Mouse (Mus musculus) cerebellum, adult 18-20 months (tissue): ENCODE results near the gene Chkb.

ENCODE experiments used
- DNase-seq, 2 experiments: peaks; one replicate each; pipeline ENCODE4 v3.0.0; 2021

Gene Chkb

GRCm38 (mm10) chr15:89429352-89430221, at the start of gene Chkb, which contains the start of the genes C730034F03Rik and Gm44502:
TSS of gene Chkb (minus strand) at chr15:89429908.
TSS of gene C730034F03Rik (plus strand) at chr15:89429589.
TSS of gene Gm44502 (minus strand) at chr15:89429696.
- peak; percentile 91 to 96 for DNase-seq

DNA sequence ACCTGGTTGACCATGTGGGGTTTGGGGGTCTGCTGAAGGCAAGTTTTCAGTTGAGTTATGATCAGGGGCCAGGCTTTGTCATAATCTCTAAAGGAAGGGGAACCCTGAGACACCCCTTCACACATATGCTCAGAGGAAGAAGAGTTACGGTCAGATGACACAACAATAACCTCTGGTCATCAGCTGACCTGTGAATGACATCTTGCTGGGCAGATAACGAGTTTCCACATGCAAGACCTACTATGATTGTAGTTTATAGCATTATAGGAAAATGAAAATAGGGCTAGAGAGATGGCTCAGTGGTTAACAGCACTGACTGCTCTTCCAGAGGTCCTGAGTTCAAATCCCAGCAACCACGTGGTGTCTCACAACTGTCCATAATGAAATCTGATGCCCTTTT, 48.9 kb upstream of the Chkb start:
- no peak for DNase-seq

GRCm38 (mm10) chr15:89477806-89478205, 48.1 kb upstream of the Chkb start:
- no peak for DNase-seq

- DNase-seq: no peak
These were observed 47.4 kb upstream of the Chkb start, which contains the start of gene Arsa for GRCm38 (mm10) chr15:89477091-89477491. TSS of gene Arsa (minus strand) at chr15:89477425.

DNA sequence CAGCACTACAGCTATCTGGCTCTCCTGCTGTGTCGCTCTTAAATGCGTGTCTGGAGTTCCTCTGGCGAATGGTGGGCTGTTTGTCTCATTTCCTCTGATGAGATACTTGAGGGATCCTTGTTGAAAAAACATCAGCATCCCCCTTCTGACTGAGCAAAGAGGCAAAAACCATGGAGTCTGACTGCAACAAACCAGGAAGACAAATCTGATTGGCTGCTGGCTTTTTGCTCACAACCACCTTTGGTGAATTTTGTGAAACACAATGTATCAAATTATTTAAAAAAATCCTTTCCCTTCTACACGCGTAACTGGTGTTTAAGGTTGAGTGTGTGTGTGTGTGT, 46.7 kb upstream of the Chkb start:
- no peak for DNase-seq

DNA sequence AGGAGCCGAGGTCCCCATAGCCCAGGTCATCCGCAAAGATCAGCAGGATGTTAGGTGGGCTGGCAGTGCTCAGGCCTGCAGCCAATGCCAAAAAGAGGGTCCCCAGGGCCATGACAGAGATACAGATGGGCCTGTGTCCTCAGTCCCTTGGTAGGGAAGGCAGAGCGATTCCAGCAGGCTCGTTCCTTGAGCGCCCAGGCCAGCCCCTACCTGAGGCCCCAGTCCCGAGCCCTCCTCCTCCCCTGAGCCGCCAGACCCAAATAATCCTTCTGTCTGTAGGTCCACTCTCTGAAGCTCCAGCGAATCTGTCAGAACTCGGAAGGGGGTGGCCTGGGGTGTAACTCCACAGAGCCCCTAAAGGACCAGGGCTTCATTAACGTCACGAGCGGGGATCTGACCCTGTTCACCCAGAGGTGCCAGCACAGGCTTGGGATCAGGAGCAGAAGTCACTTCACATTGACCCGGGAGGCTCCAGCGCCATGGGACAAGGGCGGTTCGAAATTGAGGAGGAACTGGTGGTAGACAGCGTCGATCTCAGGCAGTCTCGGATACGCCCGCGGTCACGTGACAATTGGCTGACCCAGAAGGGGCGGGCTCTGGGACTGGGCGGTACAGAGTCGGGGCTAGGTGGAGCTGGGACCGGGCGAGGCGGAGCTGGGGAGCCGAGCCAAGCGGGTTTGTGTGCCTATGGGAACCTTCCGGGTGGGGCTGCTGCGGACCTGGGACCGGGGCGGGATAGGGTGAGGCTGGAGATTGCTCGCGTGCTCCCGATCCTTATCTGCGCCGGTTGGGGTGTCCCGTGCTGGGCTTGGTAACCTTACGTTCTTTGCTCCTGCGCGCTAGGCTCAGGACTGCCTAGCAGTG, 46.1 kb upstream of the Chkb start:
- DNase-seq: peak; percentile 95 to 98

- no peak for DNase-seq
These were observed 45.5 kb upstream of the Chkb start for GRCm38 (mm10) chr15:89475293-89475600.

GRCm38 (mm10) chr15:89474596-89475292, 45.0 kb upstream of the Chkb start:
- DNase-seq: peak in 1 of 2 experiments; percentile 50

GRCm38 (mm10) chr15:89473921-89474320, 44.2 kb upstream of the Chkb start:
- DNase-seq: no peak

- no peak for DNase-seq
These were observed 43.7 kb upstream of the Chkb start for GRCm38 (mm10) chr15:89473370-89473769.

GRCm38 (mm10) chr15:89471476-89471875, 41.8 kb upstream of the Chkb start:
- no peak for DNase-seq

DNA sequence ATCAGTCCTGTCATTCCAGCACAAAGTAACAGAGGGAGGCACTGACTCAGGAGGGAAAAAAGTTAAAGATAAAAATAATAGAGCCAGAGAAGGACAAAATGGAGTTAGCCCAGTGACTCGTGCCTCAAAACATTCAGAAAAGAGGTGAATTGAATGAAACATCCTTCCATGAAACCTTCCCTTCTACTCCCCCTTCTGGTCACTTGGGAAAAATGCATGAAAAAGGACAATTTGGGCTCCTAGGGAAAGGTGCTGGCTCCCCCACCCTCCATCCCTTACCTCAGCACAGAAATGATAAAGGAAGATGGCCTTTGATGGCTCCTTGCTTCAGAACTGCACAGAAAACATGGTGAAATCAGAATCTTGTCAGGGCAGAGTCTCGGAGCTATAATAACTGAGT, 38.9 kb upstream of the Chkb start:
- DNase-seq: peak; percentile 49 to 56

GRCm38 (mm10) chr15:89465052-89465451, 35.3 kb upstream of the Chkb start:
- peak; percentile 36 to 43 for DNase-seq

GRCm38 (mm10) chr15:89463334-89464235, 33.9 kb upstream of the Chkb start:
- peak; percentile 40 to 45 for DNase-seq

GRCm38 (mm10) chr15:89462176-89462575, 32.5 kb upstream of the Chkb start:
- DNase-seq: peak in 1 of 2 experiments; percentile 25

DNA sequence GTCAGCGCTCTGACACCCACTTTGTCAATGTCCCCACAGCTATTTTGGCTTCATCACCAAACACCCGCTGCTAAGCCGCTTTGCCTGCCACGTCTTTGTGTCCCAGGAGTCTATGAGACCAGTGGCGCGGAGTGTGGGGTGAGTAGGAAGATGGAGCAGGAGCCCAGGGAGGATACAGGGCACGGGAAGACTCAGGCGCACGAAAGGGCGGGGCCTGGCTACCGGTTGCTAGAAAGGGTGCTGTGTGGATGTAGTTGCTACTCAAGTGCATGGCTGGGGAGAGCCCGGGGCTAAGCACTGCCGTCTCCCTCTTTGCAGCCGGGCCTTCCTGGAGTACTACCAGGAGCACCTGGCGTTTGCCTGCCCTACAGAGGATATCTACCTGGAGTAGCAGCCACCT, 31.6 kb upstream of the Chkb start:
- peak; percentile 25 to 27 for DNase-seq

- DNase-seq: peak; percentile 54 to 61
These were observed 30.6 kb upstream of the Chkb start for GRCm38 (mm10) chr15:89460298-89460697.

- peak; percentile 54 to 62 for DNase-seq
These were observed 30.1 kb upstream of the Chkb start for GRCm38 (mm10) chr15:89459821-89460220.

DNA sequence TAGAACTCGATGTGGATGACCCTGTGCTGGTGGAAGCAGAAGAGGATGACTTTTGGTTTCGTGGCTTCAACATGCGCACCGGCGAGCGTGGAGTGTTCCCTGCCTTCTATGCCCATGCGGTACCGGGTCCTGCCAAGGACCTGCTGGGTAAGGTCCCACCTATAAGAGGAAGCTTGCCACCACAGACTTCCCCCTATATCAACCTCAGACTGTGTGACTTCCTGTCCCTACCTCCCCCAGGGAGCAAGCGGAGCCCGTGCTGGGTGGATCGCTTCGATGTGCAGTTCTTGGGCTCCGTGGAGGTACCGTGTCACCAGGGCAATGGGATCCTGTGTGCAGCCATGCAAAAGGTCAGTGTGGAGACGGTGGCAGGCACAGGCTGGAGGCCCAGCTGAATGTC, 29.2 kb upstream of the Chkb start:
- no peak for DNase-seq

DNA sequence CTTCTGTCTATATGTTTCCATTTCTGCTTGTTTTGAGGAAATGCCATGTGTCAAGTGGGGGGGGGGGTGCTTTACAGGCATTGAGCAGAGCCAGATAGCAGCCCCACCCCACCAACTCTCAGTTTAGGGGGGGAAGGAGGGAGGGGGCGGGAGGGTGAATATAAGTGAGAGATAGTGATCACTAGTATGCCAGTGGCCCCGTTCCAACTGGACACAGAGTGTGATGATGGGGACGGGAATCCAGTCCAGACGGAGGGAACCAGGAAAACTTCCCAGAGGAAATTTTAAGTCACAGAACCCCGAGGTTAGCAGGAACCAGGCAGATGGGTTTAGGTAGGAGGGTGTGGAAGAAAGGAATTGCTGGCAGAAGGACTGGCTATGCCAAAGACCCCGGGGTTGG, 25.9 kb upstream of the Chkb start:
- peak; percentile 36 to 40 for DNase-seq

- DNase-seq: peak in 1 of 2 experiments; percentile 36
These were observed 25.1 kb upstream of the Chkb start for GRCm38 (mm10) chr15:89454857-89455256.
